Mouse (Mus musculus): ENCODE results near the gene Fbxl17.

Fbxl17 gene

DNA sequence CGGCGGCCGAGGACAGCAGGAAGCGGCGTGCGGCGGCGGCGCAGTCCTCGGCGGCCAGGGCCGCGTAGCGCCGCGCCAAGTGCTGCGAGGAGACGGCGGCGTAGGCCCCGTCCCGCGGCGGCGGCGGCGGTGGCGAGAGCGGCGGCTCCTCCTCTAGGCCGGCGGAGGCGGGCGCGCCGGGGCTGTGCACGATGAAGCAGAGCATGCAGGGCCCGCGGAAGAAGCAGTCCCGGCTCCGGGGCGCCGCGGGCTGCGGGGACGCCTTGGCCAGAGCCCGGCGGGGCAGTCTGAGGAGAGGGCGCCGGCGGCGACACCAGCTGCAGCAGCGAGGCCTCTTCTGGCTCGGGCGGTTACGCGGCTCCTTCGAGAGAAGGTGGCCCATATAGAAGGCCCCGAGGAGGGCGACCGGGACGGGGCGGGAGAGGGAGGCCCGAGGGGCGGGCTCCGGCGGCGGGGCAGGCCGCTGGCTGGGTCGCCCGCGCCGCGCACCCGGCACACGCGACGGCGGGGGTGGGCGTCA is at the start of gene Fbxl17:
Fbxl17 (minus strand) TSS at position 382 of the 520 bp plus-strand sequence.
- peak; percentile 65 for DNase-seq

DNA sequence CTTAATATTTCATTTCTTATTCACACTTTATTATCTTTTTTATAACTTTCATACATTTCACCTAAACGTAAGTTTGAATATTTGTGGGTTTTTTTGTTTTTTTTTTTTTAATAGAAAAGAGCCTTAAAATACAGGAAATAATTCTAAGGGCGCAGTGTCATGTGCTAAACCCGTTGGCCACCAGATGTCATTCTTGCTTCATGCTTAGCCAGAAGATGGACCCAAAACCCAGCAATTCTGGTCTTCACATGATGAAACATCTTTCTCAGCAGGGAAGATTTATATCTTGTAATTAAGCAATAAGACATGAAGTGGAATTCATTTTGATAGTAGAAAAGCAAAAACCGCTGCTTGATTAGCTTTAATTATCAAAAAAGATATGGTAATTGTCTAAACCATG is 47.6 kb upstream of the Fbxl17 start:
- DNase-seq, result no peak

DNA sequence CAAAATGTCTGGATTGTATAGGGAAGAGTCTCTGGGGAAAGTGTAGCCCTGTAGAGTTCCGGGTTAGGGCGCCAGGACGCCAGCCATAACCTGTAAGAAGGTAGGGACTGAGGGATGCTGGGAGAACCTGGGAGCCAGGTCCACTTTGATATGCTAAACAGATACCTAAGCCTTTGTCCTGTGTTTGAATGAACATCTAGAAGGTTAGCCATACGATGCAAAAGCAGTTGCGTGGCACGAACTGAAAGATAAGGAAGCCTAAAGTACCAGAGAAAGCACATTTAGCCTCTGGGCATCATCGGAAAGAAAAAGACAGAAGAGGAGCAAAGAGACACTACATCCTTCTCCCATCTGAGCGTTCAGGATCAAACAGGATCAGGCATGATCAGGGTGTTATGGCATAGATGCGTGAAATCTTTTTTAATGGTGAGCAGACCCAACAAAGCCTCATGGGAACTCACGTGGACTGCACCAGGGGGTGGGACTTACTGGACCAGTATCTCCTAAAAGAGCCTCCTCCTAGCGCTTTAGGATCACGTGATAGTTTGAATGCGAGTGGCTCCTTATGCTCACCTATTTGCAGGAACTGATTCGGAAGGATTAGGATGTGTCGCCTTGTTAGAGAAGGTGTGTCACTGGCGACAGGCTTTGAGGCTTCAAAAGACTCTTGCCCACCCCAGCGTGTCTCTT is 34.9 kb upstream of the Fbxl17 start:
- no peak for DNase-seq

DNA sequence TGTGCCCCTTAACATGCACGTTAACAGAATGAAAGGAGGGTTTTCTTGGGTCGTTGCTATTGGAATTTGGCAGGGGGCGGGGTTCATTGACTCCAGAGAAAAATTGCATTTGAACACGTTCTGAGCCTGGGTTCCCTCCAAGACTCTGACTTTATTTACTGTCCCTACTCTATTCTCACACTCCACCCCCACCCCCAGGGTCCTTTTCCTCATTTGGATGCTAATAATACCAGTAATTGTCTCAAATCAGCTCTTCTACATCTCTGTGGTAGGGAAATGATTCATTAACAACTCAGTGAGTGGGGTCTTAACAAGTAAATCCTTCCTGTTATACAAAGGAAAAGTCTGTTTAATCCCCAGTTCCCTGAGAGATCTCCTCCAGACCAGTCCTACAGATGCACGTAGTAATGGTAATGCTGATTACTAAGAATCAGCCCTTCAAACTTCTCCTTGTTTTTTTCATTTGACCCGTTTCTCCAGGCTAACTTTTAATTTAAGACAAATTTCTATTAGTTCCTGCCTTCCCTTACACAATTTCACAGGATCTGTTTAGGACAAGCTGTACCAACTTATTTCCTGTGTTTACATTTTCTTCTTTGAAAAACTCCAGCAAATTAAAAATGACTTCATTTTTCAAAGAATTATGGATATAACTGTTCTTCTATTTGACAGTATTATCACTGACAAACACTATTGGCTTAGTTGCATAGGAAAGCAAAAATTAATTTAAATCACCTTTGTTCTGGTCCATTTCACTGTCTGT is 33.4 kb upstream of the Fbxl17 start:
- no peak for DNase-seq

DNA sequence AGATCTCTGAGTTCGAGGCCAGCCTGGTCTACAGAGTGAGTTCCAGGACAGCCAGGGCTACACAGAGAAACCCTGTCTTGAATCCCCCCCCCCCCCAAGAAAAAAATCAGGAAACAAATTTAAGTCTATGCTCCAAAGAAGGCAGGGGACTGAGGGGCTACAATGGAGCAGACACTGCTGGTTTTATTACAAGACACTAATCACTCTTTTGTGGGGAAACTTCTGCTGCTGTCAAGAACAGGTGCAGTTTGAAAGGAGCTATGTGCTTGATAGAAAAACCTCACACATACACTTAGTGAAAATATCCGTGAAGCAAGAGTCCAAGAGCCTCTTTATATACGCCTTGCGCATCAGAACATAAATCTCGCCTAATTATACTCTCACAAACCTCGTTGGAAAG is 29.7 kb upstream of the Fbxl17 start:
- DNase-seq, result no peak

DNA sequence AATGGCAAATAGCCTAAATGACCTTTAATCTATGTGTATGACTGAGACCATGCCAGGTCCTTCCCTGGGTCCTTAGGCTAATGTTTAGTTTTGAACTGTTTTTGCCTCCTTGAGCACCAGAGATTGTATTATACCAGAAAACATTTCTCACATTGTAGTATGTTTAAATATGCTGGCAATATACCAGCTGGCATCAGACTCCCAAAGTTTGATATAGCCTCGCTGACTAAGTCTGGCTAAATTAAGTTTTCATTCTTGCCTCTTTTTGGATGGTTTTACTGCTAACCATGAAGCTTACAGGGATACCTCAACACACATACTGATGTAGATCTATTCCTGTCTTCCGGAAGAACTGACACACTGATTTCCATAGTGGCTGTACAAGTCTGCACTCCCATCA is 20.9 kb upstream of the Fbxl17 start:
- no peak for DNase-seq

DNA sequence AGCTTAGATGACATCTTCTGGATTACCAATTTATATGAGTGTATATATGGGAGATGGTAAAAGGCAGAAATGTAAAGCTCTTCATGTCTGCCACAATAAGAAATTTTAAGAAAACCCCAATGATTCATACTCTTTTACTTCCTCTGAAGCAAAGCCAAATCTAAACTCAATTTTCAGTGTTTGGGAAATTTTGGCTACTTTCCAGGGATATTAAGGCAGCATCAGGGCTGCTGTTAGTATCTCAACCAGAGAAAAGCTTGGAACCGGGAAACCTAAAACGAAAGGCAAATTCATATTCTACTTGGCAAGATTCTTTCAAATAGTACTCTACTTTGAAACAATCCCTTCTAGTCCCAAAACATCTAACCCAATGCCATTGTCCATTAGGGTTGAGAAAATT is 10.6 kb upstream of the Fbxl17 start:
- DNase-seq, result no peak

DNA sequence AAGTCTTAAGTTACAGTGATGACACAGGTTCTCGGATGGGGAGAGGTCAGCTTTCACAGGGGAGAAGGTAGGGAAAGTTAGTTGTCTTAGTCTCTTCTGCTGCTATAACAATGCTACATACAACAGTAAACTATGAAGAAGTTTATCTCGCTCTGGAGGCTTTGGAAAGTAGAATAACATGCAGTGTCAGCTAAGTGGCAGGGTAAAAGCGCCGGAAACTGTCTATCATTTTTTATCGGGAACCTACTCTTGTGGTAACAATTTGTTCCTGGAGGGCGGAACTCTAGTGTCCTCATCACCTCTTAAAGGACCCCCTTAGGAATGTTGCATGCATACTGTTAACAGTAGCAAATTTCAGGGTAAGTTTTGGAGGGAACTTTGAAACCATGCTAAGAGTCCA is 1.3 kb upstream of the Fbxl17 start:
- DNase-seq, result no peak

DNA sequence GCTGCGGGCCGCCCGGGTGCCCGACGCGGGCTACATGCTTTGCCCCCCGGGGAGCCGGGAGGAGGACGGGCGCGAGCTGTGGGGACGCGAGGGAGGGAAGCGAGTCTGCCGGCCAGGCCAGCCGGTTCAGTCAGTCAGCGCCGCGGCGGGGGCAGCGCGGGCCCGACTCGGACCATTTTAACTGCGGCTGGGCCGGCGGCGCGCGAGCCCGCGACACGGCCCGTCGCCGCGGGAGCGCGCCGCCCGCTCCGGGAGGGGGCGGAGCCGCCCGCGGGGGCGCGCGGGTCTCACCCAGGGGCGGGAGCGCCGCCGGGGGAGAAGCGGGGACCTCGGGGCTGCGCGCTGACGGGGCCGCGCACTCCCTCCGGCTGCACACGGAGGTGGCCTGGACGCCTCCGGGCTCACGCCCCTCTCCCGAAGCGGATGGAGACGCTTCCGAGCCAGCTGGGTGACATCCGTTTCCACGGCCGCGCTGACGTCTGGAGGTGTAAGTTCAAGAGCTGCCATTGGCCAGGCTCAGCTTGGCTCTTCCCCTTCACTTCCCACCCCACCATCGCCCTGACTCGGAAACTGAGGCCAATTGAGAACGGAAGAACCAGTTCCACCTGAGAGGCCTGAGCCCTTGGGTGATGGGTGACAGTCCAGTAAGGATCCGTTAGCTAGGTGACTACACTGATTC is 478 bp upstream of the Fbxl17 start:
- peak; percentile 91 for DNase-seq

DNA sequence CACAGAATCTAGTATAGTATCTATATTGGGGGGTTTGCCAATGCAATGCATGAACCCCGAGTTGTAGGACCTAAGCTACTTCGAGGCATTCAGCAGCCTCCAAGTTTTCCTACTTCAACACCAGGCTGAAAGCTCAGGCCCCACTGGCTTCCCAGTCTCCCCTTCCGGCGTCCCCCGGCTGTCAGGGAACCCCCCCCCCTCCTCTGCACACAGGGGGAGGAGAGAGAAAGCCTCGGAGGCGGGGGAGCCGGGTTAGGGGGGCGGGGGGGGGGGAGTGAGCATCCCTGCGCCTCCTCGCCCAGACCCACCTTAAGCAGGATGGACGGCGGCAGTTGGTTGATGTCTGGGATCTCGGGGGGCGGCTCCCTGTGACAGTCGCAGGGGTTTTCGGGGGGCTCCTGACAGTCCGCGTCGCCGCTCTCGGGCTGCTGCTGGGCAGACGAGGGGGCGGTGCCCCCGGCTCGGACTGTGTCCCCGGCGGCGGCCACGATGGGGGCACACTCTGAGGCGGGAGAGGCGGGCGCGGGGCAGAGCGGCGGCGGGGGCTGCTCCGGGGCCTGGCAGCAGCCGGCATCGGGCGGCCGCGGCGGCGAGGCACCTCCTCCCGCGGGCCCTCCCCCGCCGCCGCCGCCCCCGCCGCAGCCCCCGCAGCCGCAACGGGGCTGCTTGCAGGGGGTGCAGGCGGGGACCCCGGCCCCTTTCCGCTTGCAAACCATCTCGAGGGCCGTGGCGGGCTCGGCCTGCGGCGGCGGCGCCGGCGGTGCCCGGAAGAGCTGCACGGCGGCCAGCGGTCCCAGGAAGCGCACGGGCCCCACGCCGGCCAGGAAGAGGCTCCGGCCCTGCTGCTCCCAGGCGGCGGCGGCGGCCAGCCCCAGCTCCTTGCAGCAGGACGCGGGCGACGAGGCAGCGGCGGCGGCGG is 841 bp downstream of the Fbxl17 start:
- DNase-seq, result peak; percentile 50

DNA sequence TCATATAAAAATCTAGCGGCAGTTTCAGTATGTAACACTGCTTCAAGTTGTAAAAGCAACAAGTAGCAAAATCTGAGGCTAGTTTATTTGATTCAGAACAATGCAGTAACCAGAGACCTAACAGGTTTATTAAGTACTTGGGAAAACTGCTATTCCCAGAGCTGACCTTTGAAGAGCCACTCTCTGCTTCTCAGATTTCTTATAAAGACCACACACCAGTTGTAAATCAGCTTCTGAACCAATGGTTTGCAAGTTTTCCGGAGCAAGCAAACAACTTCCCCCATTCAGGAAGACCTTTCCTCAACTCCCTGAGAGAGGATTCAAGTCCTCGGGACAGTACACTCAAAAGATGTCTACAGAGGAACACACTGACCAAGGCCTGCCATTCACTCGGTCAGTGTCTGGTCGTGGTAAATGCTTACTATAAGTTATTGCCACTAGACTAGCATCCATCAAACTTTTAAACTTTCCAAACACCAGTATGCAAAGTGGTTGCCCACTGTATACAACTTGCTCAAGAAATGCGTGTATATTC is 1.6 kb downstream of the Fbxl17 start:
- no peak for DNase-seq

DNA sequence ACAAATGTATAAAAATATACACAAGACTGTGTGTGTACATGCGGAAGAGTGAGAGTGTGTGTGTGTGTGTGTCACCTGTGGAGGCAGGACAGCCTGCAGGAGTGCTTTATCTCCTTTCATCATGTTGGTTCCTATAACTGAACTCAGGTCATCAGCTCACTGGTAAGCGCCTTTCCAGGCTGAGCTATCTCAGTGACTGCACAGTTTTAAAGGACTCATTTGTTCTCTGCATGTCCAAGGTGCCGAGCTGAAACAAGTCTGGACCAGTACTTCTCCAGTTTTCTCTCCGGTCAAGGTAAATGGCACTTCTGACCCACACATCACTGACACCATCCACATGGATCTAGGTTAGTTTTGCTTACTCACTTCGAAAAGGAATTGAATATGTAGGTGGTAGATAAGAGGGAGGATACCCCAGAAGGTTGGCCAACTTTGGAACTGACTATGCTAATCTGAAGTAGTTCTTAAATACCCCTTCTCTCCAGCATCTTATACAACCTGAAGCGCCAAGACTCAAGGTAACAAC is 2.5 kb downstream of the Fbxl17 start:
- DNase-seq, result no peak

DNA sequence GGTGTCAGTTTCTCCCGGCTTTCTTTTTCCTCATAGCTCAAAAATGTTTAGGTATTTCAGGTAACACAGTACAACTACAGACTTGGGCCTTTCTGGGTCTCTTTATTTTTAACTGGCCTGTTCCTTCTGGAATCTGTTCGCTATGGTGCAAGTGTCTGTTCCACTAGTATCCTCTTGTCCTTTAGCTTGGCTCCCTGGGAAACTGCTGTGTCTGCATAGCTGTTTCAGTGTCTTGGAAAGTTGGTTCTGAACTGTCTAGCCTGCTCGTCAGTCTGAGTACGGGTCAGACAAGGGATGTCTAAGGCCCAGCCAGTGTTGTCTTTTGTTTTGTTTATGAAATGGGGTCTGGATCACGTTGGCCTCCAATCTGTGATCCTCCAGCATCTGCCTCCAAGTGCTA is 3.7 kb downstream of the Fbxl17 start:
- no peak for DNase-seq

DNA sequence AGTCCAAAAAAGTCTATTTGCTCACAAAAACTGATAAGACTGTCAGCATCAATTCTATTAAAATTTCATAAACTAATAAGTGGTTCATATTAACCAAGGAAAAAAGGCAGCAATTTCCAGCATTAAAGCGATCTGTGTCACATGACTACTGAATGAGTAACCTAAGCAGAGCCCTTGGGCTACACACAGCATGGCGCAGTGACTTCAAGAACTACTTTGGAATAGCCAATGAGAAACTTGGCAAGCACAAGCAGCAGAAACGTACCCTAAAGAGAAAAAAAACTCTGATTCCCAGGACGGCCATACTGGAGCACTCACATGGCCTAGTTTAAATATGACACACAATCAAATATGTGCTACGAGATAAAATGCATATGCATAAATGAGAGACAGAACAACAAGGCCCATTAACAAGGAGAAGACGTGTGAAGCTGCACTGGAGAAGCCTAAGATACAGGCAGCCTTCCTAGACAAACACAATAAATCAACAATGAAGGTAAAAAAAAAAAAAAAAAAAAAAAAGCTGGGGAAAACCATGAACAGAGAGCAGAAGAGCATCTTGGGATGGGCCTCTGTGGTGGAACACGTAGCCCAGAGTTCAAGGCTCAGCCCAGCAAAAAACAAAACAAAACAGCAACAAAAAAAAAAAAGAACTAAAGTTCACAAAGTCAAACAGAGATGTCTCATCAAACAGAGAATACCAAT is 5.8 kb downstream of the Fbxl17 start:
- no peak for DNase-seq

DNA sequence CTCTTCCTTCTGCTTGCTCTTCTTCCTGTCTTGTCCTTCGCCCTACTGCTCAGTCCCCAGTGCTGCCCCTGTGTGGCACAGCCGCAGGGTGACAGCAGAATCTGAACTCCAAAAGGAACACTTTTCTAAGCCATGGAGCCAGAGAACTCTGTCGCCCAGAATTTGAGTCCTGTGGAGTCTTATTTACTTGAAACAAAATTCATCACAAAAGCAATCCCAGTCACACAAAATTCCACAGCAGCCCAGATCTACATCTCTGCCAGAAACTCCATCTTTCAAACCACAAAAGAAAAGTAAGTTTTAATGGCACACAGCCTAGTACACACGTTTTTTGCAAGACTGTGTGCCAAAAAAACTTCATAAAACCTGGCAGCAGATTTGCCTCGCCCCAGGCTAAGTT is 6.5 kb downstream of the Fbxl17 start:
- peak; percentile 51 for DNase-seq

DNA sequence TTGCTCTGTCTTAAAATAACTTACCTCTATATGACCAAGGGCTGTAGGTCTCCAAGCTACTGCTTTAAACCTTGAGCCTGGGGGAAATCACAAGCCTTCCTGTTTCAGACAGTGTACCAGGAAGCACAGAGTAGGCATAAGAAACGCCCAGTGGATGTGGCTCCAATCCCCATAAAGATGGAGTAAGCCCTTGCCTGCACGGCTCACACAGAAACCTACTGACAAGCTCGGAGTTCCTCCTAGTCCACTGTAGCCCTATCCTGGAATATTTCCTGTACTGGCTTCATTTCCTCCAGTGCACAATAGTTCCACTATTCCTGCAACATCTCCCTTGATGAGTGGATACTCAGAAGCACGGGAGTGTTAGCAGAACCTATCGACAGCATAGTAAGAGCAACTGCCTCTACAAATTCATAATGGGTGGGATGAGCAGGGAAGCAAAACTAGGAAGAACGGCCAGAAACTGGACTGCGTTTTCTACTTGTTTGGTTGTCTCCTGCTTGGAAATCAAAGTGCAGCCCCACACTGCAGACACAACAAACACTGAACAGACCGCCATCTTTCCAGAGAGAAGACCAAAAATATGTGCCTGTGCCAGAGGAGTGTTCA is 7.0 kb downstream of the Fbxl17 start:
- DNase-seq, result peak; percentile 35

DNA sequence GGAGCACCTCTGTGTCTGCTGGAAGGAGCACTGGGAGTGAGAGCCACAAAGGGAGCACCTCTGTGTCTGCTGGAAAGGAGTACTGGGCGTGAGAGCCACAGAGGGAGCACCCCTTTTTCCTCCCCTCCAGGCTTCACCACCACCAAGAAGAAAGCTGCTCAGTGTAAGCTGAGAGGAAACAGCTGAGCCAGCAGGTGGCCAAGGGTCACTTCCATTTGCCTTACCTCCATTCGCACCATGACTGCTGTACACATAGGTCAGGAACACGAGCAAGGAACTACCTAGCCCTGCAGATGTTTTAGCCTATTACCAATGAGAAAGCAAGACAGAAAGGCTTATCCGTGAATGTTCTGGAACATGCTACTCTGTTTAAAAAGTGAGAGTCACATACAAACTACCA is 10.3 kb downstream of the Fbxl17 start:
- DNase-seq, result no peak

DNA sequence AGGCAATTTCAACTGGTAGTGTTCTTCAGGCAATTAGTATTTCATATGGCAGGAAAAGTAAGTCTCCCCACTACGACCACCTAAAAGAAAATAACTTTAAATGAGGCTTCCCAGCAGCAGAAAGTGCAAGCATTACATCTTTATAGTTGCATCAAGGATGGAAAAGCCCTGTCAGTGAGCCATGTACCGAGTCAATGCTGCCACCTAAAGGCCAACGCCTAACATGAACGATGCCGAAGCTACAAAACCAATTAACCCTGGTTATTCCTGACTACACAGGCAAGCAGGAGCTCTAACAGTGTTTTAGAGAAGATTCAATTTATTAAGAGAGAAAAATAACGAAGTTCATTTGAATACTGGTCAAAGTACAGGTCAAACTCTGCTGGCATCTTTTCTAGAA is 32.0 kb downstream of the Fbxl17 start:
- peak; percentile 78 for DNase-seq

DNA sequence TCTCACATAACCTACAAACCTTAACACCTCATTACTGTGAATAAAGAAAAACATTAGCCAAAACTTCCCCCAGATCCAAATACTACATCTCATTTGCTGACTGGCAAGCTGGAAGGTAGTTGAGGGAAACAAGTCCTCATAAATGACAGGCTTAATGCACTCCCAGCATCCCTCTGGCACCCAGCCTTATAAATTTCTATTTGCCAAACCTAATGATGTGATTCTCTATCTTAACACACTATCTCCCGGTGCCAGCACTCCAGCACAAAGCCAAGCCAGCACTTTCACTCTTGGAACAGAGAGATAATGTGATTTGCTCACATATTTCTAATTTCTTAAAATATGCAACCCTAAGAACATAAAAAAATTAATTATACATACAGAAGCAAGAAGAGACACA is 34.6 kb downstream of the Fbxl17 start:
- no peak for DNase-seq

DNA sequence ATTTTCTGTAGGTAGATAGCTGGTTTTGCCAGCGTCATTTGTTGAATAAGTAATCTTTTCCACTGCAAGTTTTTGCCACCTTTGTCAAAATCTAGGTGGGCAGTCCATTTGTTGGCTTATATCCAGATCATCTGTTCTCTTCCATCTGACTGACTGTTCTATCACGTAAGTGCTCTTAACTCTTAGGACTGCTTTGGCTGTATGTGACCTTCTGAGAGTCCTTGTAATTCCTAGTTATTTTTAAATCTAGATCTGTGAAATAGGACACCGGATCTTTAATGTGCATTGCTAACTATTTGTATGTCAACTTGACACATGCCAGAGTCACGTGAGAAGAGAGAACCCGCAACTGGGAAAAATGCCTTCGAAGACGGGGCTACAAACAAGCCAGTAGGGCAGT is 37.3 kb downstream of the Fbxl17 start:
- no peak for DNase-seq

All from lung, postnatal 36 days (tissue).